In genomic region chr9:115604968-115605682, GRCm38 (mm10) we compare ENCODE assay signal across 16 mouse cellular contexts.
DNase-seq lines count a peak whose midpoint lies in the region; ATAC-seq lines count a peak whose summit lies in the region.
"Had no signal": no experiment of that assay in that cellular context is flagged by ENCODE, and none has a peak within 500 bp of the region (broad histone marks: within the 10 kb centered on the region; RNA-seq: fewer than 3 reads in every experiment).

No protein-coding gene starts in this region.

- H3K4me1 ChIP-seq in midbrain, embryonic 13.5 days (replicated peaks) = peaks cover 17% of the 10 kb centered on the region

- no peaks in the 10 kb centered on the region for H3K36me3 ChIP-seq in midbrain, embryonic 13.5 days

- no peak overlapping the region for H3K4me2 ChIP-seq in midbrain, embryonic 13.5 days (replicated peaks)
- H3K4me2 ChIP-seq: liver, embryonic 11.5 days had no signal

- H3K9ac ChIP-seq in midbrain, embryonic 13.5 days (replicated peaks) = no peak overlapping the region

- H3K27me3 ChIP-seq in midbrain, embryonic 13.5 days = no peaks in the 10 kb centered on the region

- H3K4me3 ChIP-seq in midbrain, embryonic 13.5 days (replicated peaks) = no peak overlapping the region

- ATAC-seq in midbrain, embryonic 13.5 days = peak; percentile 75
- ATAC-seq: intestine, postnatal 0 days had no signal

- no peaks in the 10 kb centered on the region for H3K9me3 ChIP-seq in midbrain, embryonic 13.5 days

- WGBS in midbrain, embryonic 13.5 days = 49% methylated on average over 14 of the region's 14 CpGs

- H3K27ac ChIP-seq in midbrain, embryonic 13.5 days = peak overlapping the region; percentile 69

- DNase-seq in cerebellum, postnatal 10 days = peak; percentile 37 to 51
- DNase-seq in cerebellum, adult 11 months = no peak
- DNase-seq in right cerebral cortex, postnatal 10 days (ENCODE audit: low spot score in 2 of 2) = peak; percentile 28 to 38
- DNase-seq in right cerebral cortex, adult 2 months (ENCODE audit: low spot score in 2 of 2) = no peak
- peak; percentile 52 for DNase-seq in retina, postnatal 7 days (ENCODE audit: low read depth, low spot score)
- DNase-seq in spleen, postnatal 14 days (ENCODE audit: low spot score in 2 of 2) = no peak
- no peak for DNase-seq in heart, adult 9 months (ENCODE audit: low spot score in 2 of 2)
- DNase-seq: adrenal gland, postnatal 14 days; gastrocnemius, postnatal 36 days; heart, postnatal 14 days; kidney, postnatal 4 days; lung, postnatal 10 days; thymus, adult 18-20 months had no signal

Comparison
In these comparisons a context has a peak if more than half of its experiments do, and no peak if none do; other contexts are left out.
1. DNase-seq: peak in cerebellum, postnatal 10 days (2 of 2), right cerebral cortex, postnatal 10 days (2 of 2) and retina, postnatal 7 days (single experiment); none in cerebellum, adult 11 months (single experiment), right cerebral cortex, adult 2 months (0 of 2), spleen, postnatal 14 days (0 of 2) and heart, adult 9 months (0 of 2).